Mouse (Mus musculus) embryo, embryonic 10.5 days (tissue): ENCODE measurements at regions not wholly inside any gene's neighbourhood (a gene's known extent, or its start where the extent isn't known, plus 50 kb on each side); places are given as distances from the start of the nearest gene placed in this dataset.

Source experiments
- DNase-seq: peaks from one replicate; pipeline ENCODE4 v3.0.0-alpha.2; 2015; ENCODE audit warnings: low spot score

GRCm38 (mm10) chr8:89335416-89335815 is 291.5 kb upstream of the Sall1 start:
- DNase-seq, result no peak

- no peak for DNase-seq
Observed at GRCm38 (mm10) chr8:89325751-89326351, 281.9 kb upstream of the Sall1 start.

- DNase-seq, result no peak
Observed at GRCm38 (mm10) chr8:89325248-89325645, 281.3 kb upstream of the Sall1 start.

- DNase-seq, result peak; percentile 50
Observed at GRCm38 (mm10) chr8:89324462-89325247, 280.7 kb upstream of the Sall1 start.

- DNase-seq, result no peak
Observed at GRCm38 (mm10) chr8:89317514-89318289, 273.7 kb upstream of the Sall1 start.

DNA sequence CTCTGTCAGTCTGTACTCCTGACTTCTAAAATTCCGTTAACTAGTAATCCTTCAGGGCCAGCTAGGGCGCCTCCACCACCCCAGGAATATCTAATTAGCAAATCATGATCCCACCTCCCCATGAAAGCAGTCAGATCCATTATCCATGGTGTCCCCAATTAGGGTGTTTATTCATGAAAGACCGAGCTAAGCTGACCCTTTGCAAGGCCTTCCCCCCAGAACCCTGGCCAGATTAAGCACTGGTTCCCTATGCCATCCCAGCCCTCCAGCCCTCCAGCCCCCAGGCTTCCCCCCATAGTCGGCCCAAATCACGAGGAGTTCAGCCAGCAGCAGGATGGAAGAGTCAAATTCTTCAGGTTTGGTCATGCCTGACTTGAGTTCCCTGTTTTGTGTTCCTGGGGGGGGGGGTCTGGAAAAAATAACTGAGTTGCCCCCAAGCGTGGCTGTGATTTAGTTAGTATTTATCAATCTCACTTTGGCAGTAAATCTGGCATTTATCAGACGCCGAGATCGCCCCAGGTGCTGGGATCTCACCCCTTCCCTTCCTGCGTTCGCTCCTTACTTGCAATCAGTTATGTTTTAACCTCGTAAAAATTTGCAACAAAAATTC is 272.7 kb upstream of the Sall1 start:
- no peak for DNase-seq

DNA sequence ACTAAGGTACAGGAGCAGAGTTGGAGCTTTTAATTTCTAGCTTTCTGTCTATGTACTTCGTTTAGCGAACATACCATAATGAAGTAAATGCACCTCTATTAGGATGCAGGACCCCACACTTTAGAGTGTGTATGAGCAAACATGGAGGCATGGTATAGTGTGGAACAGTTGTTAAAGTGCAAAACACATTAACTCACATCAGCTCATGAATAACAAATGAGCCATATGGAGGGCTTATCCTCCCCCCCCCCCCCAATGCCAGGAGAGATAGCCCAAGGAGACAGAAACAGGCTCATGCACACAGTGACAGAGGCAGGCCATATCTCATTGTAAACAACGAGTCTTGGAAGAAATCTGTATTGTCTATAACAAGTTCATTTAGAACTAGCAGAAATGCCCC is 270.9 kb upstream of the Sall1 start:
- no peak for DNase-seq

DNA sequence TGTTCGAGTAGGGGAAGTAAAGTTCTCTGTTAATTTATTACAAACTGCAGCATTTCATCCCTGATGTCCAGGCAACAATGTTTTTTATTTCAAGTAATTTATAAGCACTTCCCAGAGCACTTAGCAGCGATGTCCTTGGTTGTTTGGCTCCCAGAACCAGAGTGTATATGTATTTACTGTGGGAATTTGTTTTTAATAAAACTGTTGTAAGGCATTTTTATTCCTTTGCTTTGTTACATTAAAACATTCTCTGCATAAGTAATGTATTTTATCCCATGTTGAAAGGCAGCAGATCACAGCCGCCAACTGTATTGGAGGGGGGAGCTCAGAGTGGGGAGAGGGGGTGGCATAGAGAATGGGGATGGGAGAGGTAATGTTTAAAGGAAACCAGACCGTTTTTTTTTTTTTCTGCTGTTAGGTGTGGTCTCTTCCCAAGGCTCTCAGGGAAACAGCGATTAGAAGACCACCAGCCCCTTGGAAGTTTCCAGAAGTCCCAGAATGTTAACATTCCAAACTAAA is 266.8 kb upstream of the Sall1 start:
- no peak for DNase-seq

GRCm38 (mm10) chr8:89309591-89309990 is 265.6 kb upstream of the Sall1 start:
- peak; percentile 50 for DNase-seq

DNA sequence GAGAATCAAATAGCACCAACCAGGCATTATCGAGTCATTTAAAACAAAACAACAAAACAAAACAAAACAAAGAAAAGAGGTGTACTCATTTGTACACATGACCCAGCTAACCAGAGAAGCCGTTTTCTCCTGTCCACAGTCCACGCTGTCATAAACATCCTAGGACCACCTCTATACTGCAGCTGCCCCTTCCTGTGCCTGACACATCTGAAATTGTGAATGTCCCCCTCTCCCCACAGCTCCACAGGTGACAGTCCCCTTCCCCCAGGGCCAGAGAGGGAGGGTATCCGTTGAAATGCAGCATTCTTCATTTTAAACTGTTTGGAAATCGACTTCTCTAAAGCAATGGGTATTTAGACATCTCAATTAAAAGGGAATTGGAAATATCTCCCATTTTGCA is 265.0 kb upstream of the Sall1 start:
- DNase-seq, result no peak

DNA sequence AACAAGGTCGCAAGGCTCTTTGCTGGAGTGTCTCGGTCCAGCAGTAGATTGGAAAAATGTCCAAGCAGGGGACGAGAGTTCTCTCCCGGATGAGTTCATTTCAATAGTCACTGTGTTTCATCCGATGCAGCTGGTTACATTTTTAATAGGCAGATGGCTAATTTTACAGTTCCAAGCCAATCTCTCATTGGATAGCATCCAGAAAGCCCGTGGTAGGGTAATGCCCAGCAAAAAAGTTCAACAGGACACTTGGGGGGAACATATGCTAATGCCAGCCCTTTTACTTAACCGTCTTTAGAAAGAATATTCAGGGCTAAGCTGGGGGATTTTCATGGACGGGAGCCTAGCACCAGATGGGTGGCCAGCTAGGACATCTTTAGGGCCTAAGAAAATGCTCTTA is 264.6 kb upstream of the Sall1 start:
- no peak for DNase-seq

- peak; percentile 54 for DNase-seq
Observed at GRCm38 (mm10) chr8:89307601-89308000, 263.6 kb upstream of the Sall1 start.

DNA sequence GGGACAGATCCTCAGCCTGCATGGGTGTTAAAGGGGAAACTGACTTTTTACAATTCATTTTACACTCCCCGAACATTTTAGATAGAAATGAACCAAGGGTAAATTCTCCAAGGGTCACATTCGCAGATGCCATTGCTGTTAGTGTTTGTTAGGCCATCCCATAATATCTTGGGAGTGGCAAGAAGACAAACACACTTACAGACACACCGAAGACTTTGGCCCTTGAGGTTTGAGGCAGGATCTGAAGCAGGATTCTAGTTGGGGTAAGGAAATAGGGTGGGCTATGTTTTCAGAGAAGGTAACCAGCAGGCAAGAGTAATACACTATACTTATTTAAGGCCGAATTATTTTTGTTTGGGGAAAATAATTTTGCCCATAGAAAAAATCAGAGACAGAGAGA is 263.1 kb upstream of the Sall1 start:
- DNase-seq, result no peak

DNA sequence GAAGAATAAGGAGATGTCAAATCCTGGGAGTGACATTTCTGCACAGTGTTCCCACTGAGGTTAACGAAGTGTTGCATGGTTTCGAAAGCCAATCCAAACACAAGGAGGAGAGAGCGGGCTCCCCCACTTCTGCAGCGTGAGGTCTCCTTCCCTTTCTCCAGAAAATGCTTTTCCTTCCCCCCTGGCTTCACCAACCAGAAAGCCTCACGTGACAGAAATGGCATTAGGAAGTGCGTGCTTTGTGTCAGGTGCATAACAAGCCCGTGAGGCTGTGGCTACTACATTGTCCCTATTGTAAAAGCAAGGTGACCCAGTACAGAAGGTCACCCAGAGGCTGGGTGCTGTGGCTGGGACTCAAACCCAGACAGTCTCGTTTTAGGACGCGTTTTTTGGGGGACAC is 260.2 kb upstream of the Sall1 start:
- DNase-seq, result no peak

DNA sequence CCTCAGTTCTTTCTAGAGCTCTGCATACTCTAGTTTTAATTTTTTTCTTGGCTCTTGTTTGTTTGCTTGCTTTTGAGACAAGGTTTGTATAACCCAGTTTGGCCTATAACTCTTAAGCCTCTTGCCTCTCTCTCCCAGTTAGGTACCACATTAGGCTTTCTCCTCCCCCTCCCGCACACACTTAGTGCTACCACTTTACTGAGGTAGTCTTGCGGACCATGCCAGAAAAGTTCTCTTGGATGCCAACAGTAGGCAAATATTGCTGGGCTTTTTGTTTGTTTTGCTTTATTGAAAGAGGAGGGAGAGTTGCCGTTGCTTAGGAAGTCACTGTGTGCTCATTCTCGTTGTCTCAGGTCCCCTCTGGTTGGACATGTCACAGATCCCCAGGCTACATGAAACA is 259.4 kb upstream of the Sall1 start:
- DNase-seq, result no peak

GRCm38 (mm10) chr8:89299637-89300036 is 255.7 kb upstream of the Sall1 start:
- no peak for DNase-seq

GRCm38 (mm10) chr8:89295686-89296085 is 251.7 kb upstream of the Sall1 start:
- no peak for DNase-seq

- DNase-seq, result peak; percentile 59
Observed at GRCm38 (mm10) chr8:89289017-89289416, 245.1 kb upstream of the Sall1 start.

GRCm38 (mm10) chr8:89284871-89285564 is 241.1 kb upstream of the Sall1 start:
- no peak for DNase-seq

GRCm38 (mm10) chr8:89283105-89284096 is 239.4 kb upstream of the Sall1 start:
- DNase-seq, result no peak

GRCm38 (mm10) chr8:89279844-89280243 is 235.9 kb upstream of the Sall1 start:
- no peak for DNase-seq
